Comparison of ENCODE assay signal across 25 mouse cellular contexts in genomic region chr17:65608312-65608687, GRCm38 (mm10). TPM values are rescaled to one million over a fixed set of nuclear protein-coding genes. Genes with fewer than 3 reads are reported as not detected.
DNase-seq lines count a peak whose midpoint lies in the region; ATAC-seq and TF ChIP-seq lines count a peak whose summit lies in the region.
"Had no signal": no experiment of that assay in that cellular context is flagged by ENCODE, and none has a peak within 500 bp of the region (broad histone marks: within the 10 kb centered on the region; RNA-seq: fewer than 3 reads in every experiment).

No protein-coding gene starts in this region.

- H3K27ac ChIP-seq in heart, embryonic 14.5 days (replicated peaks in 1 of 2; ENCODE audit: control insufficient read depth in 1 of 2, insufficient read depth in 1 of 2, low read depth in 2 of 2, low read length in 2 of 2), result no peak overlapping the region
- peak overlapping the region; percentile 77; the same call in 1 of the 2 replicates for H3K27ac ChIP-seq in liver, embryonic 13.5 days
- peak overlapping the region; percentile 51; the same call in 1 of the 2 replicates for H3K27ac ChIP-seq in stomach, embryonic 16.5 days (ENCODE audit: low read length)
- H3K27ac ChIP-seq in left cerebral cortex, adult 2 months, result no peak overlapping the region
- H3K27ac ChIP-seq: embryonic facial prominence, embryonic 12.5 days; forebrain, embryonic 13.5 days; heart, adult 2 months; limb, embryonic 12.5 days; neural tube, embryonic 13.5 days had no signal

- no peaks in the 10 kb centered on the region for H3K9me3 ChIP-seq in heart, embryonic 14.5 days (ENCODE audit: control insufficient read depth, low read length)
- H3K9me3 ChIP-seq in liver, embryonic 13.5 days (replicated peaks), result no peaks in the 10 kb centered on the region
- no peaks in the 10 kb centered on the region for H3K9me3 ChIP-seq in stomach, embryonic 16.5 days (replicated peaks; ENCODE audit: control insufficient read depth, low read length)
- H3K9me3 ChIP-seq: embryonic facial prominence, embryonic 12.5 days; forebrain, embryonic 13.5 days; limb, embryonic 12.5 days; megakaryocyte, embryonic 14.5 days; neural tube, embryonic 13.5 days had no signal

- peaks cover 16 to 74% of the 10 kb centered on the region in 2 experiments for H3K4me1 ChIP-seq in heart, embryonic 14.5 days (ENCODE audit: control insufficient read depth in 2 of 2, insufficient read depth in 2 of 2, low read length in 2 of 2)
- peaks cover 79% of the 10 kb centered on the region for H3K4me1 ChIP-seq in liver, embryonic 13.5 days (replicated peaks)
- H3K4me1 ChIP-seq in stomach, embryonic 16.5 days (ENCODE audit: control insufficient read depth, insufficient read depth, low read length), result peaks cover 51% of the 10 kb centered on the region

- intact Hi-C loops in left cerebral cortex, adult 2 months (cut with DNase I), result no loop called here

- no peak for TF ChIP-seq CTCF in left cerebral cortex, adult 2 months (IDR thresholded peaks at IDR 0.05)

- H3K4me3 ChIP-seq in heart, embryonic 14.5 days (ENCODE audit: control insufficient read depth in 1 of 2, insufficient read depth in 1 of 2, low read depth in 1 of 2, low read length in 2 of 2), result no peak overlapping the region
- no peak overlapping the region for H3K4me3 ChIP-seq in liver, embryonic 13.5 days (replicated peaks)
- no peak overlapping the region for H3K4me3 ChIP-seq in stomach, embryonic 16.5 days (replicated peaks; ENCODE audit: low read length)
- H3K4me3 ChIP-seq in left cerebral cortex, adult 2 months, result no peak overlapping the region
- H3K4me3 ChIP-seq: embryonic facial prominence, embryonic 12.5 days; erythroblast, embryonic 14.5 days; forebrain, embryonic 13.5 days; heart, adult 2 months; limb, embryonic 12.5 days; neural tube, embryonic 13.5 days had no signal

- no peak overlapping the region for H3K9ac ChIP-seq in heart, embryonic 14.5 days (ENCODE audit: low read length)
- H3K9ac ChIP-seq in liver, embryonic 13.5 days, result no peak overlapping the region
- H3K9ac ChIP-seq in stomach, embryonic 16.5 days (ENCODE audit: low read length), result no peak overlapping the region
- H3K9ac ChIP-seq: embryonic facial prominence, embryonic 12.5 days; forebrain, embryonic 13.5 days; limb, embryonic 12.5 days; neural tube, embryonic 13.5 days had no signal

- WGBS in heart, embryonic 14.5 days, result 74% methylated on average over 2 of the region's 2 CpGs
- 79% methylated on average over 2 of the region's 2 CpGs for WGBS in liver, embryonic 13.5 days (ENCODE audit: insufficient replicate concordance)
- WGBS in stomach, embryonic 16.5 days, result 53% methylated on average over 2 of the region's 2 CpGs

- DNase-seq in heart, adult 8-10 months (ENCODE audit: low spot score), result no peak
- peak; percentile 27 for DNase-seq in lung, postnatal 36 days
- DNase-seq in lung, postnatal 14 days, result no peak
- DNase-seq in liver, embryonic 13.5 days, result no peak
- DNase-seq in yolk sac, embryonic 10.5 days (ENCODE audit: low spot score), result no peak
- DNase-seq in left cerebral cortex, adult 2 months (ENCODE audit: extremely low spot score in 1 of 2, low spot score in 2 of 2), result no peak
- DNase-seq: adrenal gland, postnatal 10 days; cerebellum, adult 11 months; gastrocnemius, postnatal 10 days; heart, adult 2 months; midbrain, embryonic 14.5 days; right cerebral cortex, postnatal 14 days; thymus, postnatal 25 days had no signal

- no peak for ATAC-seq in heart, embryonic 14.5 days (ENCODE audit: insufficient number of reproducible peaks, insufficient read depth, low FRiP score, low read depth)
- ATAC-seq in liver, embryonic 13.5 days (ENCODE audit: low read depth), result no peak
- no peak; the same call in 1 of the 2 replicates for ATAC-seq in stomach, embryonic 16.5 days (ENCODE audit: insufficient read depth, low FRiP score)
- ATAC-seq: forebrain, embryonic 13.5 days; Patski had no signal

- peaks cover 4% of the 10 kb centered on the region; the same call in 1 of the 2 replicates for H3K36me3 ChIP-seq in heart, embryonic 14.5 days (ENCODE audit: control insufficient read depth, insufficient read depth, low read length)
- H3K36me3 ChIP-seq in liver, embryonic 13.5 days, result peaks cover 6% of the 10 kb centered on the region
- no peaks in the 10 kb centered on the region for H3K36me3 ChIP-seq in stomach, embryonic 16.5 days (ENCODE audit: control insufficient read depth, insufficient read depth, low read length)
- H3K36me3 ChIP-seq: embryonic facial prominence, embryonic 12.5 days; limb, embryonic 12.5 days; neural tube, embryonic 13.5 days had no signal

- peak overlapping the region; percentile 0; the same call in 1 of the 2 replicates for H3K4me2 ChIP-seq in heart, embryonic 14.5 days (ENCODE audit: low read length)
- H3K4me2 ChIP-seq in liver, embryonic 13.5 days, result peak overlapping the region; percentile 56
- peak overlapping the region; percentile 30; the same call in 1 of the 2 replicates for H3K4me2 ChIP-seq in stomach, embryonic 16.5 days (ENCODE audit: low read depth, low read length)
- H3K4me2 ChIP-seq: embryonic facial prominence, embryonic 12.5 days; forebrain, embryonic 13.5 days; limb, embryonic 12.5 days; neural tube, embryonic 13.5 days had no signal

- no peaks in the 10 kb centered on the region for H3K27me3 ChIP-seq in heart, embryonic 14.5 days (ENCODE audit: control insufficient read depth, insufficient read depth, low read length)
- H3K27me3 ChIP-seq in liver, embryonic 13.5 days, result no peaks in the 10 kb centered on the region
- no peaks in the 10 kb centered on the region for H3K27me3 ChIP-seq in stomach, embryonic 16.5 days (ENCODE audit: control insufficient read depth, insufficient read depth, low read length)
- H3K27me3 ChIP-seq: embryonic facial prominence, embryonic 12.5 days; forebrain, embryonic 13.5 days; limb, embryonic 12.5 days; megakaryocyte, embryonic 14.5 days; neural tube, embryonic 13.5 days; Patski had no signal

RNA-seq across cellular contexts. Expression of gene Vapa, which starts 5.1 kb away (rescaled TPM):
- polyA plus RNA-seq in heart, embryonic 14.5 days (2014; fragmentation: Nextera tagmentation; extraction: Ambion mirVana), result 172 and 177 TPM in 2 replicates
- total RNA-seq in heart, adult 8-10 months (2022), result 10 to 100 TPM; 67.8 to 79.9 (median 75.9) TPM
- 76.8 and 91.4 TPM in 2 replicates for polyA plus RNA-seq in liver, embryonic 13.5 days (2015; fragmentation: Nextera tagmentation; extraction: Ambion mirVana)
- polyA plus RNA-seq in stomach, embryonic 16.5 days (2015; fragmentation: Nextera tagmentation; extraction: Ambion mirVana), result 155 and 158 TPM in 2 replicates
- total RNA-seq in left cerebral cortex, adult 2 months (2021), result 100 to 1,000 TPM; 150 to 151 TPM

RNA-seq across cellular contexts. Expression of gene Txndc2, which starts 33.7 kb away (rescaled TPM):
- polyA plus RNA-seq in heart, embryonic 14.5 days (2014; fragmentation: Nextera tagmentation; extraction: Ambion mirVana), result not detected in 2 replicates
- total RNA-seq in heart, adult 8-10 months (2022), result under 1 TPM in 2 of 4 experiments, not detected in 2; 0.12 to 0.16 TPM
- polyA plus RNA-seq in liver, embryonic 13.5 days (2015; fragmentation: Nextera tagmentation; extraction: Ambion mirVana), result not detected in 2 replicates
- polyA plus RNA-seq in stomach, embryonic 16.5 days (2015; fragmentation: Nextera tagmentation; extraction: Ambion mirVana), result not detected in 2 replicates
- total RNA-seq in left cerebral cortex, adult 2 months (2021), result under 1 TPM; 0.19 to 0.25 TPM
- total RNA-seq: heart, adult 2 months had no signal
- polyA plus RNA-seq: erythroblast, embryonic 14.5 days; hindbrain, embryonic 11.5 days; kidney, embryonic 14.5 days; neural tube, embryonic 13.5 days; Patski; spleen, adult 2 months had no signal

Comparison
In these comparisons a context has a peak if more than half of its experiments do, and no peak if none do; other contexts are left out.
1. H3K27ac ChIP-seq: peak in liver, embryonic 13.5 days (single experiment) and stomach, embryonic 16.5 days (single experiment); none in heart, embryonic 14.5 days (0 of 2) and left cerebral cortex, adult 2 months (single experiment).
2. H3K4me2 ChIP-seq: peak in every context shown above with its lines; median percentile 56 in liver, embryonic 13.5 days; 30 in stomach, embryonic 16.5 days; 0 in heart, embryonic 14.5 days.